Mouse (Mus musculus) left cerebral cortex, adult 11 months (tissue): ENCODE data around the gene Idi2.
"Not testable (repeated sequence)": the region's sequence is repeated elsewhere in the genome, so short reads cannot be mapped to it uniquely, and the experiment has no call there.

Experiments used
- DNase-seq: peaks from one replicate; pipeline ENCODE4 v3.0.0; 2022; ENCODE audit warnings: low spot score

The Idi2 gene

GRCm38 (mm10) chr13:8997221-8997620, 44.6 kb downstream of the Idi2 start:
- not testable (repeated sequence) for DNase-seq

- DNase-seq: no peak
These were observed 46.8 kb downstream of the Idi2 start for GRCm38 (mm10) chr13:8999464-8999863.

GRCm38 (mm10) chr13:9003306-9003705, 50.6 kb downstream of the Idi2 start:
- no peak for DNase-seq
